Mouse (Mus musculus) forebrain, embryonic 16.5 days (tissue): ENCODE measurements around the gene Chd2. TPM values are rescaled to one million over a fixed set of nuclear protein-coding genes. Genes with fewer than 3 reads are reported as not detected.

Experiments
- ATAC-seq: fragments of 200-750 bp; cut with Nextera tagmentation; 2 replicates; pipeline ENCODE4 v1.8.0; 2017; ENCODE audit warnings: mild to moderate bottlenecking, moderate library complexity
- H3K27ac ChIP-seq: fragments of 300-500 bp; sonication (generic); 2 replicates; pipeline ENCODE4 v1.5.1; 2014; ENCODE audit warnings: low read length, control low read depth
- H3K27me3 ChIP-seq: fragments of 300-500 bp; sonication (generic); replicated peaks from 2 replicates; pipeline ENCODE4 v1.6.1; 2014; ENCODE audit warnings: low read length; ENCODE audit not compliant: control insufficient read depth, insufficient read depth
- H3K36me3 ChIP-seq: fragments of 300-500 bp; sonication (generic); 2 replicates; pipeline ENCODE4 v1.6.1; 2014; ENCODE audit not compliant: control insufficient read depth, insufficient read depth
- H3K4me1 ChIP-seq: fragments of 300-500 bp; sonication (generic); replicated peaks from 2 replicates; pipeline ENCODE4 v1.6.1; 2014; ENCODE audit warnings: low read length; ENCODE audit not compliant: control insufficient read depth, insufficient read depth
- H3K4me2 ChIP-seq: fragments of 300-500 bp; sonication (generic); 2 replicates; pipeline ENCODE4 v1.6.1; 2014; ENCODE audit warnings: mild to moderate bottlenecking, low read length, control low read depth
- H3K4me3 ChIP-seq: fragments of 300-500 bp; sonication (generic); replicated peaks from 2 replicates; pipeline ENCODE4 v1.5.1; 2014; ENCODE audit warnings: mild to moderate bottlenecking, low read length, control low read depth
- H3K9ac ChIP-seq: fragments of 300-500 bp; sonication (generic); replicated peaks from 2 replicates; pipeline ENCODE4 v1.6.1; 2014; ENCODE audit warnings: low read depth, low read length, control low read depth
- H3K9me3 ChIP-seq: fragments of 300-500 bp; sonication (generic); 2 replicates; pipeline ENCODE4 v1.6.1; 2016; ENCODE audit warnings: low read length; ENCODE audit not compliant: control insufficient read depth
- whole genome bisulfite sequencing: fragments of 180-500 bp; shearing (Covaris S2); extraction: QIAGEN DNeasy Blood & Tissue Kit; methylation state at CpG from one replicate; pipeline ENCODE4 v1.1.7; 2014; 5-methylcytosine and 5-hydroxymethylcytosine counted together
- polyA plus RNA-seq: library from polyadenylated mRNA; unstranded; fragments of >200 nt; fragmentation: Nextera tagmentation; extraction: Ambion mirVana; gene quantifications from 2 replicates; pipeline ENCODE4 v1.2.1, GENCODE M21; 2015

Chd2 gene
- polyA plus RNA-seq, 1 experiment from 2014 or later, result 60.2 TPM

GRCm38 (mm10) chr7:73426752-73427386 is 114.8 kb downstream of the Chd2 start:
- WGBS, result 85% methylated on average over 8 of the region's 8 CpGs
- Histone ChIP-seq H3K4me1 (peaks cover 10% of the 10 kb centered on the region), H3K27ac (no peak overlapping the region), H3K4me3 (no peak overlapping the region), H3K27me3 (no peaks in the 10 kb centered on the region), H3K9me3 (no peaks in the 10 kb centered on the region), H3K9ac (no peak overlapping the region), H3K36me3 (peaks cover 21% of the 10 kb centered on the region), H3K4me2 (no peak overlapping the region)
- no peak for ATAC-seq

GRCm38 (mm10) chr7:73426235-73426634 is 115.4 kb downstream of the Chd2 start:
- Histone ChIP-seq H3K9me3 (no peaks in the 10 kb centered on the region), H3K27ac (no peak overlapping the region), H3K4me2 (no peak overlapping the region), H3K27me3 (no peaks in the 10 kb centered on the region), H3K36me3 (peaks cover 21% of the 10 kb centered on the region), H3K9ac (no peak overlapping the region), H3K4me1 (peaks cover 16% of the 10 kb centered on the region), H3K4me3 (no peak overlapping the region)
- 65% methylated on average over 3 of the region's 3 CpGs for WGBS
- no peak for ATAC-seq

DNA sequence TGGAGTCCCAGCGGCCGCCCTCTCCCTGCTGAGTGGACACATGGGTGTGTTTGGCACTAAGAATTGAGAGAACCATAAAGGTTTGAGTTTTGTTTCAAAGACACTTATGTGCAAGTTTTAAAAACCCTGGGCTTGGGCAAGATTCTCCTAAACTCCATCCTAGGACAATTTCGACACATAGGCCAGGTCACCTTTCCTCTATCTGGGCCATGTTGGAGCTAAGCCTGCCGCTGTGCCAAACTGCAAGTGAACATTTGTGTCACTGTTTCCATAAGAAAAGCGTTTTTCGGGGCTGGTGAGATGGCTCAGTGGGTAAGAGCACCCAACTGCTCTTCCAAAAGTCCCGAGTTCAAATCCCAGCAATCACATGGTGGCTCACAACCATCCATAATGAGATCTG is 116.2 kb downstream of the Chd2 start:
- WGBS, result 91% methylated on average over 7 of the region's 7 CpGs
- H3K36me3 ChIP-seq, result peaks cover 21% of the 10 kb centered on the region
- ATAC-seq, result no peak
- H3K27me3 ChIP-seq, result no peaks in the 10 kb centered on the region
- peaks cover 19% of the 10 kb centered on the region for H3K4me1 ChIP-seq
- H3K4me3 ChIP-seq, result no peak overlapping the region
- H3K4me2 ChIP-seq, result no peak overlapping the region
- no peaks in the 10 kb centered on the region for H3K9me3 ChIP-seq
- H3K9ac ChIP-seq, result no peak overlapping the region
- H3K27ac ChIP-seq, result no peak overlapping the region

GRCm38 (mm10) chr7:73424705-73425104 is 116.9 kb downstream of the Chd2 start:
- H3K27ac ChIP-seq, result peak overlapping the region; percentile 0; the same call in 1 of the 2 replicates
- no peak overlapping the region for H3K4me3 ChIP-seq
- H3K27me3 ChIP-seq, result no peaks in the 10 kb centered on the region
- H3K9me3 ChIP-seq, result no peaks in the 10 kb centered on the region
- H3K4me1 ChIP-seq, result peaks cover 20% of the 10 kb centered on the region
- H3K9ac ChIP-seq, result no peak overlapping the region
- H3K4me2 ChIP-seq, result no peak overlapping the region
- H3K36me3 ChIP-seq, result peaks cover 20% of the 10 kb centered on the region
- 35% methylated on average over 3 of the region's 3 CpGs for WGBS
- no peak for ATAC-seq

DNA sequence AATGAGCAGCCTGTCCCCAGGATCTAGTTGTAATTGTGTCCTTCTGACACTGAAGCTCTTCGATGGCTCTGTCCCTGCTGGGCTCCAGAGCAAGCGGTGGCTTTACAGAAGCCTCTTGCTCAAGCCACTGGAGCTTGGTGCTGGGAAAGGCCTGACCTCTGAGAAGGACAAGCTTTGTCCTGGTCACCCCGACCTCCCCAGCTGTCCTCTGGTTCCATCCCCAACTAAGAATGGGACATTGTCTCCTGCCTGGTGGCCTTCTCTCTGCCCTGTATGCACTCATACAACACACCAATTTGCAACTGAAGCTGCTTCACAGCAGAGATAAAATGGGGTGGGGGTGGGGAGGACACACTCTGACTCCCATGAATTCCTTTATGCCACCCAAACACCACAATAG is 117.4 kb downstream of the Chd2 start:
- Histone ChIP-seq H3K36me3 (peaks cover 16% of the 10 kb centered on the region), H3K4me1 (peaks cover 21% of the 10 kb centered on the region), H3K4me2 (no peak overlapping the region), H3K27ac (0 out of 2 replicates have a peak overlapping the region, but pooled peaks have one; percentile 3), H3K27me3 (no peaks in the 10 kb centered on the region), H3K9ac (no peak overlapping the region), H3K9me3 (no peaks in the 10 kb centered on the region), H3K4me3 (no peak overlapping the region)
- 38% methylated on average over 3 of the region's 3 CpGs for WGBS
- no peak for ATAC-seq

- Histone ChIP-seq H3K4me2 (no peak overlapping the region), H3K27me3 (no peaks in the 10 kb centered on the region), H3K9ac (no peak overlapping the region), H3K4me3 (no peak overlapping the region), H3K9me3 (no peaks in the 10 kb centered on the region), H3K4me1 (peaks cover 27% of the 10 kb centered on the region), H3K36me3 (peaks cover 11% of the 10 kb centered on the region), H3K27ac (no peak overlapping the region)
- ATAC-seq, result no peak
- 75% methylated on average over 13 of the region's 13 CpGs for WGBS
Observed at GRCm38 (mm10) chr7:73423236-73423635, 118.4 kb downstream of the Chd2 start.

- Histone ChIP-seq H3K36me3 (peaks cover 8% of the 10 kb centered on the region), H3K4me3 (no peak overlapping the region), H3K4me1 (peaks cover 27% of the 10 kb centered on the region), H3K27me3 (no peaks in the 10 kb centered on the region), H3K9me3 (no peaks in the 10 kb centered on the region), H3K4me2 (no peak overlapping the region), H3K9ac (no peak overlapping the region), H3K27ac (peak overlapping the region; percentile 17)
- ATAC-seq, result peak; percentile 51
- WGBS, result 23% methylated on average over 12 of the region's 12 CpGs
Observed at GRCm38 (mm10) chr7:73422223-73423113, 119.2 kb downstream of the Chd2 start.

DNA sequence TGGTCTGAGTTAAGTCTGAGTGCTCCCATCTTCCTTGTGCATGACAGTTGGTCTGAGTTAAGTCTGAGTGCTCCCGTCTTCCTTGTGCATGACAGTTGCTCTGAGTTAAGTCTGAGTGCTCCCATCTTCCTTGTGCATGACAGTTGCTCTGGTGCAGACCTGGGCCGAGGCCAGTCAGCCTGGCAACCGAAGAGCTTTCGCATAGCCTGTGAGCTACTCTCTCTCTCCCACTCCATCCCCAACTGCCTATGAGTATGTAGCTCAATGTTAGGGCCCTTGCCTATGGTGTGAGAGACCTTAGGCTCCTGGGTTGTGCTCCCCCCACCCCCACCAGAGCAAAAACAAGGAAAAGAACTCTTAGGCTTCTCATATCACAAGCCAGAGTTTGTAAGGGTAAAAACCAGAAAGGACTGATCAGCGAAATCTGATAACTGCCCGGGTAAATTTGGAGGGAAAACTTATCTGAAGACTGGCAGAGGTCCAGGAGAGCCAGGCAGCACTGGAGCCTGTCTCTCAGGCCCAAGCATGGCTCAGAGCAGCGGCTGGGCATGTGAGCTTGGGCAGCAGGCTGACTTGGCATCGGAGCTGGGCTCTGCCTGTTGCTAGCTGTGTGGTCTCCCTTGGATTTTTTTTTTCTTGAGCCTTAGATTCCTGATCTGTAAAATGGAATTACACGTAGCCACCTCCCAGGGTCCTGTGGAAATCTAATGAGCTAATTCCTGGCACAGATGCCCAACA is 120.2 kb downstream of the Chd2 start:
- peak; percentile 47 for ATAC-seq
- H3K4me3 ChIP-seq, result no peak overlapping the region
- 33% methylated on average over 9 of the region's 9 CpGs for WGBS
- no peak overlapping the region for H3K9ac ChIP-seq
- H3K27ac ChIP-seq, result 0 out of 2 replicates have a peak overlapping the region, but pooled peaks have one; percentile 41
- H3K9me3 ChIP-seq, result no peaks in the 10 kb centered on the region
- no peak overlapping the region for H3K4me2 ChIP-seq
- H3K4me1 ChIP-seq, result peaks cover 27% of the 10 kb centered on the region
- peaks cover 7% of the 10 kb centered on the region for H3K36me3 ChIP-seq
- H3K27me3 ChIP-seq, result no peaks in the 10 kb centered on the region

DNA sequence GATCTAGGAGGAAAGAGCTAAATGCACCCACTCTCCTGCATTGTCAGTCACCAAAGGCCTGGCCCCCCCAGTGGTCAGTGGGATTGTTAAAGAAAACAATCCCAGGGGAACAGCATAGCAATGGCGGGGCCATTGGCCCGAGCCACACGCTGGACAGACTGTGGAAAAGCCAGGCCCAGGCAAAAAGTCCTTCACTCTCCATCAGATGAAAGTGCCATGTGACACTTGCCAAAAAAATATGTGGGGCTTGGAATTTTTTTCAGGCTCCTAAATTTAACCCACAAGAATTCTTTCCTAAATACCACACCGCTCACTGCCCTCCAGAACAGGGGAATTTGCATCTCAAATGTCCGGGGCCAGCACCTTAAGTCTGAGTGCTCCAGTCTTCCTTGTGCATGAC is 120.8 kb downstream of the Chd2 start:
- peaks cover 27% of the 10 kb centered on the region for H3K4me1 ChIP-seq
- H3K27ac ChIP-seq, result 0 out of 2 replicates have a peak overlapping the region, but pooled peaks have one; percentile 12
- no peaks in the 10 kb centered on the region for H3K27me3 ChIP-seq
- H3K9me3 ChIP-seq, result no peaks in the 10 kb centered on the region
- ATAC-seq, result no peak
- no peak overlapping the region for H3K9ac ChIP-seq
- WGBS, result 41% methylated on average over 5 of the region's 5 CpGs
- no peak overlapping the region for H3K4me3 ChIP-seq
- H3K36me3 ChIP-seq, result peaks cover 7% of the 10 kb centered on the region
- H3K4me2 ChIP-seq, result no peak overlapping the region
